Mouse (Mus musculus) cerebellum, adult 2 months (tissue): ENCODE measurements around the gene Itga11. TPM values are rescaled to one million over a fixed set of nuclear protein-coding genes. Genes with fewer than 3 reads are reported as not detected.

Experiments used
- DNase-seq, 2 experiments: peaks; one replicate each; pipeline ENCODE4 v3.0.0; 2021
- H3K27ac ChIP-seq: fragments of 200-500 bp; 2 replicates; pipeline ENCODE4 v1.5.1; 2012; ENCODE audit warnings: low read length, control low read depth, inconsistent platforms; ENCODE audit not compliant: insufficient read depth
- H3K27me3 ChIP-seq: fragments of 200-500 bp; 2 replicates; pipeline ENCODE4 v1.6.1; 2012; ENCODE audit warnings: inconsistent platforms, mild to moderate bottlenecking, low read length, moderate library complexity; ENCODE audit not compliant: control insufficient read depth, insufficient read depth
- H3K4me1 ChIP-seq: fragments of 200-500 bp; 2 replicates; pipeline ENCODE4 v1.6.1; 2011; ENCODE audit warnings: low read length; ENCODE audit not compliant: control insufficient read depth, insufficient read depth
- H3K4me3 ChIP-seq: fragments of 200-500 bp; replicated peaks from 2 replicates; pipeline ENCODE3; 2011; ENCODE audit warnings: mild to moderate bottlenecking, low read depth, low read length, control low read depth; ENCODE audit not compliant: insufficient read depth
- CTCF ChIP-seq: fragments of 200-500 bp; IDR thresholded peaks from 2 replicates; pipeline ENCODE4 v1.5.1; 2011; ENCODE audit warnings: low read depth, mild to moderate bottlenecking, control low read depth, low read length, moderate library complexity, borderline replicate concordance; ENCODE audit not compliant: insufficient read depth
- POLR2A ChIP-seq: fragments of 200-500 bp; IDR thresholded peaks from 2 replicates; pipeline ENCODE4 v1.6.1; 2011; ENCODE audit warnings: low read length, control low read depth, borderline replicate concordance; ENCODE audit not compliant: insufficient read depth
- WGBS: fragments of 180-500 bp; shearing (Covaris S2); methylation state at CpG from one replicate; pipeline ENCODE4 v1.1.7; 2018; 5-methylcytosine and 5-hydroxymethylcytosine counted together
- polyA plus RNA-seq: library from polyadenylated mRNA; depleted of rRNA; stranded (reverse); fragments of >200 nt; gene quantifications from 2 replicates; pipeline ENCODE4 v1.2.3, GENCODE M21; 2012

Gene Itga11
- polyA plus RNA-seq, 1 experiment, result 0.29 TPM

GRCm38 (mm10) chr9:62714336-62714735, 36.7 kb downstream of the Itga11 start:
- 51% methylated on average over 3 of the region's 3 CpGs for WGBS
- Histone ChIP-seq H3K27me3 (no peaks in the 10 kb centered on the region), H3K4me1 (no peaks in the 10 kb centered on the region), H3K4me3 (no peak overlapping the region), H3K27ac (no peak overlapping the region)
- TF ChIP-seq CTCF (no peak), POLR2A (no peak)
- DNase-seq, result no peak

GRCm38 (mm10) chr9:62717982-62718381, 40.4 kb downstream of the Itga11 start:
- Histone ChIP-seq H3K27me3 (no peaks in the 10 kb centered on the region), H3K27ac (no peak overlapping the region), H3K4me3 (no peak overlapping the region), H3K4me1 (no peaks in the 10 kb centered on the region)
- TF ChIP-seq POLR2A (no peak), CTCF (no peak)
- 40% methylated on average over 8 of the region's 8 CpGs for WGBS
- DNase-seq, result no peak

- no peaks in the 10 kb centered on the region for H3K27me3 ChIP-seq
- no peak for TF ChIP-seq POLR2A
- TF ChIP-seq CTCF, result no peak
- DNase-seq, result no peak
- H3K4me3 ChIP-seq, result no peak overlapping the region
- WGBS, result 58% methylated on average over 2 of the region's 2 CpGs
- no peak overlapping the region for H3K27ac ChIP-seq
- no peaks in the 10 kb centered on the region for H3K4me1 ChIP-seq
Measured at GRCm38 (mm10) chr9:62721791-62722190, 44.2 kb downstream of the Itga11 start.

- TF ChIP-seq CTCF (no peak), POLR2A (no peak)
- 47% methylated on average over 6 of the region's 6 CpGs for WGBS
- Histone ChIP-seq H3K4me1 (no peaks in the 10 kb centered on the region), H3K27ac (no peak overlapping the region), H3K27me3 (no peaks in the 10 kb centered on the region), H3K4me3 (no peak overlapping the region)
- no peak for DNase-seq
Measured at GRCm38 (mm10) chr9:62722716-62723115, 45.1 kb downstream of the Itga11 start.

- no peak for DNase-seq
- Histone ChIP-seq H3K27ac (no peak overlapping the region), H3K27me3 (no peaks in the 10 kb centered on the region), H3K4me1 (no peaks in the 10 kb centered on the region), H3K4me3 (no peak overlapping the region)
- 64% methylated on average over 9 of the region's 9 CpGs for WGBS
- TF ChIP-seq POLR2A (no peak), CTCF (no peak)
Measured at GRCm38 (mm10) chr9:62724175-62724574, 46.5 kb downstream of the Itga11 start.

- no peak for TF ChIP-seq CTCF
- no peak for TF ChIP-seq POLR2A
- no peaks in the 10 kb centered on the region for H3K27me3 ChIP-seq
Measured at GRCm38 (mm10) chr9:62725247-62725646, 47.6 kb downstream of the Itga11 start.

GRCm38 (mm10) chr9:62726472-62726871, 48.8 kb downstream of the Itga11 start:
- Histone ChIP-seq H3K4me3 (no peak overlapping the region), H3K27ac (no peak overlapping the region), H3K27me3 (no peaks in the 10 kb centered on the region), H3K4me1 (no peaks in the 10 kb centered on the region)
- 60% methylated on average over 6 of the region's 6 CpGs for WGBS
- no peak for DNase-seq
- no peak for TF ChIP-seq CTCF
- TF ChIP-seq POLR2A, result no peak

More at GRCm38 (mm10) chr9:62725247-62725646, 47.6 kb downstream of the Itga11 start:
- 26% methylated on average over 5 of the region's 5 CpGs for WGBS
- H3K4me1 ChIP-seq, result no peaks in the 10 kb centered on the region
- no peak overlapping the region for H3K4me3 ChIP-seq
- no peak overlapping the region for H3K27ac ChIP-seq
- no peak for DNase-seq

- 53% methylated on average over 7 of the region's 7 CpGs for WGBS
- H3K27me3 ChIP-seq, result no peaks in the 10 kb centered on the region
- H3K27ac ChIP-seq, result no peak overlapping the region
- no peak for TF ChIP-seq POLR2A
- peak; percentile 65 for TF ChIP-seq CTCF
- no peak overlapping the region for H3K4me3 ChIP-seq
- H3K4me1 ChIP-seq, result no peaks in the 10 kb centered on the region
- DNase-seq, result no peak
Measured at GRCm38 (mm10) chr9:62744558-62745275, 67.1 kb downstream of the Itga11 start.
